Mouse (Mus musculus): ENCODE results near the gene Exoc3l4. TPM values are rescaled to one million over a fixed set of nuclear protein-coding genes. Genes with fewer than 3 reads are reported as not detected.

Exoc3l4 gene
- total RNA-seq (2017) = 0.19 and 0.79 TPM in 2 replicates

- peak; percentile 14 to 15; a peak in 2 of 4 replicates for ATAC-seq (replicated peaks in 1 of 2; ENCODE audit: insufficient read depth in 1 of 2, low FRiP score in 2 of 2, low TSS enrichment in 1 of 2, low read depth in 1 of 2, poor library complexity in 2 of 2, severe bottlenecking in 2 of 2)
Observed at GRCm38 (mm10) chr12:111416921-111417779, at the start of gene Exoc3l4. Gene Exoc3l4, plus strand, starts transcription at chr12:111417017.

- no peak for ATAC-seq (replicated peaks in 1 of 2; ENCODE audit: insufficient read depth in 1 of 2, low FRiP score in 2 of 2, low TSS enrichment in 1 of 2, low read depth in 1 of 2, poor library complexity in 2 of 2, severe bottlenecking in 2 of 2)
Observed at GRCm38 (mm10) chr12:111367065-111367464, 49.8 kb upstream of the Exoc3l4 start.

GRCm38 (mm10) chr12:111370249-111370648 is 46.6 kb upstream of the Exoc3l4 start:
- ATAC-seq (replicated peaks in 1 of 2; ENCODE audit: insufficient read depth in 1 of 2, low FRiP score in 2 of 2, low TSS enrichment in 1 of 2, low read depth in 1 of 2, poor library complexity in 2 of 2, severe bottlenecking in 2 of 2) = no peak

GRCm38 (mm10) chr12:111371905-111372304 is 44.9 kb upstream of the Exoc3l4 start:
- ATAC-seq (replicated peaks in 1 of 2; ENCODE audit: insufficient read depth in 1 of 2, low FRiP score in 2 of 2, low TSS enrichment in 1 of 2, low read depth in 1 of 2, poor library complexity in 2 of 2, severe bottlenecking in 2 of 2) = no peak

- ATAC-seq (replicated peaks in 1 of 2; ENCODE audit: insufficient read depth in 1 of 2, low FRiP score in 2 of 2, low TSS enrichment in 1 of 2, low read depth in 1 of 2, poor library complexity in 2 of 2, severe bottlenecking in 2 of 2) = no peak
Observed at GRCm38 (mm10) chr12:111373411-111373810, 43.4 kb upstream of the Exoc3l4 start.

GRCm38 (mm10) chr12:111374727-111375126 is 42.1 kb upstream of the Exoc3l4 start:
- no peak for ATAC-seq (replicated peaks in 1 of 2; ENCODE audit: insufficient read depth in 1 of 2, low FRiP score in 2 of 2, low TSS enrichment in 1 of 2, low read depth in 1 of 2, poor library complexity in 2 of 2, severe bottlenecking in 2 of 2)

GRCm38 (mm10) chr12:111375559-111375958 is 41.3 kb upstream of the Exoc3l4 start:
- ATAC-seq (replicated peaks in 1 of 2; ENCODE audit: insufficient read depth in 1 of 2, low FRiP score in 2 of 2, low TSS enrichment in 1 of 2, low read depth in 1 of 2, poor library complexity in 2 of 2, severe bottlenecking in 2 of 2) = no peak

- ATAC-seq (replicated peaks in 1 of 2; ENCODE audit: insufficient read depth in 1 of 2, low FRiP score in 2 of 2, low TSS enrichment in 1 of 2, low read depth in 1 of 2, poor library complexity in 2 of 2, severe bottlenecking in 2 of 2) = no peak; a peak in 1 of 4 replicates
Observed at GRCm38 (mm10) chr12:111376053-111376452, 40.8 kb upstream of the Exoc3l4 start.

GRCm38 (mm10) chr12:111376826-111377331 is 39.9 kb upstream of the Exoc3l4 start:
- ATAC-seq (replicated peaks in 1 of 2; ENCODE audit: insufficient read depth in 1 of 2, low FRiP score in 2 of 2, low TSS enrichment in 1 of 2, low read depth in 1 of 2, poor library complexity in 2 of 2, severe bottlenecking in 2 of 2) = 0 out of 4 replicates have a peak, but pooled peaks of 1 of the 2 experiments have one; percentile 26

GRCm38 (mm10) chr12:111377376-111377973 is 39.3 kb upstream of the Exoc3l4 start, which contains the start of gene Cdc42bpb:
Gene Cdc42bpb, minus strand, starts transcription at chr12:111377718.
- peak; percentile 44; a peak in 2 of 4 replicates for ATAC-seq (replicated peaks in 1 of 2; ENCODE audit: insufficient read depth in 1 of 2, low FRiP score in 2 of 2, low TSS enrichment in 1 of 2, low read depth in 1 of 2, poor library complexity in 2 of 2, severe bottlenecking in 2 of 2)

GRCm38 (mm10) chr12:111377986-111378490 is 38.8 kb upstream of the Exoc3l4 start:
- ATAC-seq (replicated peaks in 1 of 2; ENCODE audit: insufficient read depth in 1 of 2, low FRiP score in 2 of 2, low TSS enrichment in 1 of 2, low read depth in 1 of 2, poor library complexity in 2 of 2, severe bottlenecking in 2 of 2) = no peak

GRCm38 (mm10) chr12:111378812-111379211 is 38.0 kb upstream of the Exoc3l4 start:
- no peak for ATAC-seq (replicated peaks in 1 of 2; ENCODE audit: insufficient read depth in 1 of 2, low FRiP score in 2 of 2, low TSS enrichment in 1 of 2, low read depth in 1 of 2, poor library complexity in 2 of 2, severe bottlenecking in 2 of 2)

GRCm38 (mm10) chr12:111385883-111386641 is 30.8 kb upstream of the Exoc3l4 start:
- ATAC-seq (replicated peaks in 1 of 2; ENCODE audit: insufficient read depth in 1 of 2, low FRiP score in 2 of 2, low TSS enrichment in 1 of 2, low read depth in 1 of 2, poor library complexity in 2 of 2, severe bottlenecking in 2 of 2) = no peak

- peak in 1 of 2 experiments; percentile 68; a peak in 1 of 4 replicates for ATAC-seq (replicated peaks in 1 of 2; ENCODE audit: insufficient read depth in 1 of 2, low FRiP score in 2 of 2, low TSS enrichment in 1 of 2, low read depth in 1 of 2, poor library complexity in 2 of 2, severe bottlenecking in 2 of 2)
Observed at GRCm38 (mm10) chr12:111386642-111387120, 30.1 kb upstream of the Exoc3l4 start.

GRCm38 (mm10) chr12:111387146-111387545 is 29.7 kb upstream of the Exoc3l4 start:
- ATAC-seq (replicated peaks in 1 of 2; ENCODE audit: insufficient read depth in 1 of 2, low FRiP score in 2 of 2, low TSS enrichment in 1 of 2, low read depth in 1 of 2, poor library complexity in 2 of 2, severe bottlenecking in 2 of 2) = no peak

- ATAC-seq (replicated peaks in 1 of 2; ENCODE audit: insufficient read depth in 1 of 2, low FRiP score in 2 of 2, low TSS enrichment in 1 of 2, low read depth in 1 of 2, poor library complexity in 2 of 2, severe bottlenecking in 2 of 2) = no peak
Observed at GRCm38 (mm10) chr12:111394008-111394407, 22.8 kb upstream of the Exoc3l4 start.

GRCm38 (mm10) chr12:111396997-111397396 is 19.8 kb upstream of the Exoc3l4 start:
- no peak for ATAC-seq (replicated peaks in 1 of 2; ENCODE audit: insufficient read depth in 1 of 2, low FRiP score in 2 of 2, low TSS enrichment in 1 of 2, low read depth in 1 of 2, poor library complexity in 2 of 2, severe bottlenecking in 2 of 2)
